Mouse (Mus musculus) MEL (cell line): ENCODE data around the gene Kank3. TPM values are rescaled to one million over a fixed set of nuclear protein-coding genes. Genes with fewer than 3 reads are reported as not detected.
A peak's percentile ranks its signal among the peaks of the same experiment; 100 is the strongest.

Experiments
- DNase-seq: peaks from one replicate; pipeline ENCODE4 v3.0.0; 2011; ENCODE audit warnings: low read depth, low spot score
- H3K27ac ChIP-seq: 2 replicates; pipeline ENCODE4 v1.5.1; 2012; ENCODE audit warnings: low read depth, mild to moderate bottlenecking, control low read depth, low read length, moderate library complexity; ENCODE audit not compliant: control insufficient read depth
- H3K27me3 ChIP-seq, 2 experiments: fragments of 150-350 bp in 1 of 2; sonication (generic) in 1 of 2; 2 replicates each; pipeline ENCODE4 v1.6.1; 2012; ENCODE audit warnings: low read length in 2 of 2, mild to moderate bottlenecking in 2 of 2, improper control_type of control experiment in 1 of 2, moderate library complexity in 1 of 2; ENCODE audit not compliant: insufficient read depth in 2 of 2, control insufficient read depth in 1 of 2
- H3K36me3 ChIP-seq, 2 experiments: 2 replicates each; pipeline ENCODE4 v1.6.1; 2012 to 2014; ENCODE audit warnings: low read length in 2 of 2, improper control_type of control experiment in 1 of 2, inconsistent platforms in 1 of 2, mild to moderate bottlenecking in 1 of 2; ENCODE audit not compliant: insufficient read depth in 2 of 2, control insufficient read depth in 1 of 2
- H3K4me1 ChIP-seq, 2 experiments: fragments of 150-350 bp in 1 of 2; sonication (generic) in 1 of 2; 2 replicates each; pipeline ENCODE4 v1.6.1; 2012; ENCODE audit warnings: low read length in 2 of 2, improper control_type of control experiment in 1 of 2, mild to moderate bottlenecking in 1 of 2; ENCODE audit not compliant: insufficient read depth in 2 of 2, control insufficient read depth in 1 of 2
- H3K4me3 ChIP-seq, 2 experiments: fragments of 150-350 bp in 1 of 2; sonication (generic) in 1 of 2; 2 replicates each; pipeline ENCODE4 v1.5.1; 2012; ENCODE audit warnings: low read depth in 2 of 2, low read length in 2 of 2, mild to moderate bottlenecking in 2 of 2, moderate library complexity in 2 of 2, control low read depth in 1 of 2, improper control_type of control experiment in 1 of 2; ENCODE audit not compliant: control insufficient read depth in 1 of 2, insufficient read depth in 1 of 2
- H3K79me2 ChIP-seq: 2 replicates; pipeline ENCODE4 v1.6.1; 2012; ENCODE audit warnings: mild to moderate bottlenecking, low read length, moderate library complexity; ENCODE audit not compliant: control insufficient read depth, poor library complexity, insufficient read depth
- H3K9ac ChIP-seq: 2 replicates; pipeline ENCODE4 v1.6.1; 2012; ENCODE audit warnings: low read depth, mild to moderate bottlenecking, control low read depth, low read length, moderate library complexity; ENCODE audit not compliant: control insufficient read depth, poor library complexity, severe bottlenecking
- H3K9me3 ChIP-seq: fragments of 150-350 bp; sonication (generic); replicated peaks from 2 replicates; pipeline ENCODE4 v1.6.1; 2012; ENCODE audit warnings: mild to moderate bottlenecking, low read length, improper control_type of control experiment, moderate library complexity; ENCODE audit not compliant: insufficient read depth
- BHLHE40 ChIP-seq: IDR thresholded peaks from 2 replicates; pipeline ENCODE4 v1.6.1; 2012; ENCODE audit warnings: low read depth, mild to moderate bottlenecking, inconsistent platforms, low read length, improper control_type of control experiment, borderline replicate concordance
- CHD1 ChIP-seq: IDR thresholded peaks from 2 replicates; pipeline ENCODE4 v1.6.1; 2012; ENCODE audit warnings: low read depth, mild to moderate bottlenecking, inconsistent platforms, low read length, improper control_type of control experiment
- CHD2 ChIP-seq: IDR thresholded peaks from 2 replicates; pipeline ENCODE4 v1.6.1; 2011; ENCODE audit warnings: low read length, improper control_type of control experiment
- CTCF ChIP-seq, 3 experiments: IDR thresholded peaks in 2 of 3; conservative IDR thresholded peaks in 1 of 3; 2 replicates each; pipeline ENCODE4 v1.5.1; 2011 to 2012; ENCODE audit warnings: low read length in 3 of 3, low read depth in 2 of 3, mild to moderate bottlenecking in 2 of 3, improper control_type of control experiment in 1 of 3, inconsistent platforms in 1 of 3, mixed read lengths in 1 of 3, moderate library complexity in 1 of 3; ENCODE audit not compliant: control insufficient read depth in 1 of 3, insufficient read depth in 1 of 3, poor library complexity in 1 of 3, severe bottlenecking in 1 of 3
- E2F4 ChIP-seq: IDR thresholded peaks from 2 replicates; pipeline ENCODE4 v1.6.1; 2011; ENCODE audit warnings: low read depth, low read length, improper control_type of control experiment, borderline replicate concordance
- ELF1 ChIP-seq: IDR thresholded peaks from 2 replicates; pipeline ENCODE4 v1.6.1; 2014; ENCODE audit warnings: low read depth, mild to moderate bottlenecking, inconsistent platforms, low read length, improper control_type of control experiment, moderate library complexity
- EP300 ChIP-seq, 2 experiments: IDR thresholded peaks; 2 replicates each; pipeline ENCODE4 v1.6.1; 2011; ENCODE audit warnings: improper control_type of control experiment in 2 of 2, low read length in 2 of 2, low read depth in 1 of 2, mild to moderate bottlenecking in 1 of 2
- ETS1 ChIP-seq: IDR thresholded peaks from 2 replicates; pipeline ENCODE4 v1.6.1; 2012; ENCODE audit warnings: low read depth, mild to moderate bottlenecking, inconsistent platforms, low read length, improper control_type of control experiment, moderate library complexity
- GATA1 ChIP-seq: IDR thresholded peaks from 2 replicates; pipeline ENCODE4 v1.6.1; 2011; ENCODE audit warnings: low read depth, low read length, improper control_type of control experiment
- JUND ChIP-seq: IDR thresholded peaks from 2 replicates; pipeline ENCODE4 v1.6.1; 2011; ENCODE audit warnings: low read depth, mild to moderate bottlenecking, improper control_type of control experiment, low read length
- KAT2A ChIP-seq: conservative IDR thresholded peaks from 2 replicates; pipeline ENCODE4 v1.6.1; 2012; ENCODE audit warnings: low read depth, low read length, improper control_type of control experiment, inconsistent platforms
- MAFK ChIP-seq: IDR thresholded peaks from 2 replicates; pipeline ENCODE4 v1.6.1; 2011; ENCODE audit warnings: low read depth, mild to moderate bottlenecking, low read length, improper control_type of control experiment, borderline replicate concordance
- MAX ChIP-seq: IDR thresholded peaks from 2 replicates; pipeline ENCODE4 v1.6.1; 2011; ENCODE audit warnings: low read length, improper control_type of control experiment
- MAZ ChIP-seq: IDR thresholded peaks from 2 replicates; pipeline ENCODE4 v1.6.1; 2012; ENCODE audit warnings: low read depth, mild to moderate bottlenecking, inconsistent platforms, low read length, improper control_type of control experiment
- MEF2A ChIP-seq: IDR thresholded peaks from 2 replicates; pipeline ENCODE4 v1.6.1; 2014; ENCODE audit warnings: low read depth, mild to moderate bottlenecking, inconsistent platforms, low read length, improper control_type of control experiment; ENCODE audit not compliant: poor library complexity, insufficient replicate concordance, severe bottlenecking; ENCODE audit errors: extremely low read depth
- MXI1 ChIP-seq: IDR thresholded peaks from 2 replicates; pipeline ENCODE4 v1.6.1; 2011; ENCODE audit warnings: mild to moderate bottlenecking, low read depth, low read length, improper control_type of control experiment
- MYB ChIP-seq: IDR thresholded peaks from 2 replicates; pipeline ENCODE4 v1.6.1; 2011; ENCODE audit warnings: mild to moderate bottlenecking, low read depth, low read length, improper control_type of control experiment
- MYC ChIP-seq: IDR thresholded peaks from 2 replicates; pipeline ENCODE4 v1.6.1; 2011; ENCODE audit warnings: low read depth, mild to moderate bottlenecking, low read length, improper control_type of control experiment, moderate library complexity
- NELFE ChIP-seq: IDR thresholded peaks from 2 replicates; pipeline ENCODE4 v1.6.1; 2011; ENCODE audit warnings: low read depth, low read length, improper control_type of control experiment
- NRF1 ChIP-seq: IDR thresholded peaks from 2 replicates; pipeline ENCODE4 v1.6.1; 2014; ENCODE audit warnings: low read depth, mild to moderate bottlenecking, inconsistent platforms, low read length, improper control_type of control experiment, moderate library complexity; ENCODE audit not compliant: poor library complexity, insufficient read depth, severe bottlenecking
- POLR2A ChIP-seq, 2 experiments: IDR thresholded peaks; 2 replicates each; pipeline ENCODE4 v1.6.1; 2011 to 2012; ENCODE audit warnings: low read length in 2 of 2, mild to moderate bottlenecking in 2 of 2, control low read depth in 1 of 2, improper control_type of control experiment in 1 of 2, low read depth in 1 of 2, moderate library complexity in 1 of 2; ENCODE audit not compliant: control insufficient read depth in 1 of 2, insufficient read depth in 1 of 2, poor library complexity in 1 of 2
- POLR2AphosphoS2 ChIP-seq: IDR thresholded peaks from 2 replicates; pipeline ENCODE4 v1.6.1; 2011; ENCODE audit warnings: low read length, improper control_type of control experiment
- POLR2AphosphoS5 ChIP-seq: IDR thresholded peaks from 2 replicates; pipeline ENCODE4 v1.6.1; 2012; ENCODE audit warnings: low read depth, borderline replicate concordance, mild to moderate bottlenecking, inconsistent platforms, low read length, moderate library complexity, mixed read lengths
- RAD21 ChIP-seq: IDR thresholded peaks from 2 replicates; pipeline ENCODE4 v1.6.1; 2011; ENCODE audit warnings: mild to moderate bottlenecking, low read depth, low read length, improper control_type of control experiment
- RCOR1 ChIP-seq: IDR thresholded peaks from 2 replicates; pipeline ENCODE4 v1.6.1; 2012; ENCODE audit warnings: low read depth, mild to moderate bottlenecking, inconsistent platforms, low read length, improper control_type of control experiment
- SIN3A ChIP-seq: IDR thresholded peaks from 2 replicates; pipeline ENCODE4 v1.6.1; 2012; ENCODE audit warnings: low read length, improper control_type of control experiment, inconsistent platforms
- SMC3 ChIP-seq: IDR thresholded peaks from 2 replicates; pipeline ENCODE4 v1.6.1; 2011; ENCODE audit warnings: low read depth, low read length, improper control_type of control experiment
- TAL1 ChIP-seq: IDR thresholded peaks from 2 replicates; pipeline ENCODE4 v1.6.1; 2012; ENCODE audit warnings: mild to moderate bottlenecking, inconsistent platforms, low read length, moderate library complexity, mixed read lengths
- TBP ChIP-seq: IDR thresholded peaks from 2 replicates; pipeline ENCODE4 v1.8.0; 2011; ENCODE audit warnings: low read depth, low read length, improper control_type of control experiment
- TCF12 ChIP-seq: IDR thresholded peaks from 2 replicates; pipeline ENCODE4 v1.6.1; 2014; ENCODE audit warnings: low read depth, mild to moderate bottlenecking, inconsistent platforms, low read length, improper control_type of control experiment, moderate library complexity
- UBTF ChIP-seq: IDR thresholded peaks from 2 replicates; pipeline ENCODE4 v1.6.1; 2012; ENCODE audit warnings: low read depth, mild to moderate bottlenecking, inconsistent platforms, low read length, improper control_type of control experiment, moderate library complexity, borderline replicate concordance; ENCODE audit not compliant: insufficient read depth
- USF1 ChIP-seq: IDR thresholded peaks from 2 replicates; pipeline ENCODE4 v1.6.1; 2014; ENCODE audit warnings: low read depth, mild to moderate bottlenecking, inconsistent platforms, low read length, improper control_type of control experiment, moderate library complexity
- USF2 ChIP-seq, 2 experiments: IDR thresholded peaks; 2 replicates each; pipeline ENCODE4 v1.6.1; 2011 to 2012; ENCODE audit warnings: improper control_type of control experiment in 2 of 2, low read length in 2 of 2, borderline replicate concordance in 1 of 2, inconsistent platforms in 1 of 2, low read depth in 1 of 2, mild to moderate bottlenecking in 1 of 2; ENCODE audit not compliant: insufficient read depth in 1 of 2
- ZC3H11A ChIP-seq: IDR thresholded peaks from 2 replicates; pipeline ENCODE4 v1.6.1; 2012; ENCODE audit warnings: low read depth, mild to moderate bottlenecking, inconsistent platforms, low read length, improper control_type of control experiment
- ZKSCAN1 ChIP-seq: IDR thresholded peaks from 2 replicates; pipeline ENCODE4 v1.6.1; 2012; ENCODE audit warnings: low read depth, mild to moderate bottlenecking, inconsistent platforms, low read length, improper control_type of control experiment, moderate library complexity
- ZMIZ1 ChIP-seq: IDR thresholded peaks from 2 replicates; pipeline ENCODE4 v1.6.1; 2012; ENCODE audit warnings: low read depth, mild to moderate bottlenecking, inconsistent platforms, low read length, improper control_type of control experiment, moderate library complexity
- polyA plus RNA-seq, 2 experiments: library from polyadenylated mRNA; stranded (reverse) in 1 of 2; unstranded in 1 of 2; fragments of >175 nt in 1 of 2; fragments of >200 nt in 1 of 2; gene quantifications; 2 replicates each; pipeline versions ENCODE4 v1.2.1 to v1.2.4; 2012; ENCODE audit warnings: low replicate concordance in 2 of 2, low read depth in 1 of 2; ENCODE audit not compliant: insufficient read length in 2 of 2, insufficient read depth in 1 of 2, missing spikeins in 1 of 2
- total RNA-seq: library from RNA; depleted of rRNA; stranded (reverse); fragments of 300-350 nt; gene quantifications from 2 replicates; pipeline ENCODE4 v1.2.3, GENCODE M21; 2012

Gene Kank3
- total and polyA plus RNA-seq, 3 experiments = 5.2 to 5.5 TPM; not detected in 1

GRCm38 (mm10) chr17:33781124-33781977 lies 29.0 kb upstream of the Kank3 start, which contains the start of gene Angptl4:
TSS of gene Angptl4 (minus strand) at chr17:33781830.
- Histone ChIP-seq H3K36me3 (peaks cover 0 to 14% of the 10 kb centered on the region in 2 experiments; a peak in 2 of 4 replicates), H3K4me3 (peak within 1 kb of the TSS; percentile 74 to 82), H3K79me2 (no peaks in the 10 kb centered on the region; the same call in 1 of the 2 replicates), H3K27ac (peak within 1 kb of the TSS; percentile 82), H3K27me3 (no peaks in the 10 kb centered on the region), H3K9ac (peak within 1 kb of the TSS; percentile 86), H3K9me3 (no peaks in the 10 kb centered on the region), H3K4me1 (peaks cover 0 to 25% of the 10 kb centered on the region in 2 experiments; a peak in 2 of 4 replicates)
- DNase-seq = peak; percentile 87
- TF ChIP-seq MAX (peak; percentile 96), POLR2A (IDR thresholded peaks at IDR 0.05; ENCODE audit: control insufficient read depth in 1 of 2, insufficient read depth in 1 of 2, low read depth in 1 of 2, low read length in 2 of 2, poor library complexity in 1 of 2) (peak in 1 of 2 experiments; percentile 76), SMC3 (no peak), MXI1 (peak; percentile 97), RAD21 (no peak), TBP (peak; percentile 86), JUND (no peak), USF2 (IDR thresholded peaks at IDR 0.05; ENCODE audit: borderline replicate concordance in 1 of 2, insufficient read depth in 1 of 2, low read depth in 1 of 2, low read length in 2 of 2) (no peak), POLR2AphosphoS2 (peak; percentile 58; the same call in 1 of the 2 replicates), CHD1 (no peak), MEF2A (no peak), POLR2AphosphoS5 (no peak), ETS1 (no peak), TAL1 (no peak), SIN3A (peak; percentile 73), ZMIZ1 (peak; percentile 82), ZKSCAN1 (no peak), CHD2 (no peak), KAT2A (no peak), MAZ (peak; percentile 64), USF1 (no peak), GATA1 (no peak), EP300 (IDR thresholded peaks at IDR 0.05; ENCODE audit: low read depth in 1 of 2, low read length in 2 of 2) (no peak), NELFE (peak; percentile 60), MAFK (no peak), RCOR1 (no peak), BHLHE40 (no peak), TCF12 (no peak), CTCF (IDR thresholded peaks at IDR 0.05 in 2 of 3, conservative IDR thresholded peaks at IDR 0.05 in 1 of 3; ENCODE audit: control insufficient read depth in 1 of 3, insufficient read depth in 1 of 3, low read depth in 2 of 3, low read length in 3 of 3, poor library complexity in 1 of 3, severe bottlenecking in 1 of 3) (no peak), ELF1 (no peak), MYB (no peak), E2F4 (no peak), NRF1 (peak; percentile 37; the same call in 1 of the 2 replicates), UBTF (0 out of 2 replicates have a peak, but pooled peaks have one; percentile 42), MYC (peak; percentile 93), ZC3H11A (no peak)
